Mouse (Mus musculus) G1E (cell line): ENCODE data around the gene Slc5a6. TPM values are rescaled to one million over a fixed set of nuclear protein-coding genes. Genes with fewer than 3 reads are reported as not detected.
A peak's percentile ranks its signal among the peaks of the same experiment; 100 is the strongest.
"Not testable (repeated sequence)": the region's sequence is repeated elsewhere in the genome, so short reads cannot be mapped to it uniquely, and the experiment has no call there.

ENCODE experiments used
- ATAC-seq: 2 replicates; pipeline ENCODE4 v1.8.0; 2016; ENCODE audit warnings: mild to moderate bottlenecking; ENCODE audit not compliant: insufficient number of reproducible peaks, poor library complexity, low FRiP score, severe bottlenecking; ENCODE audit errors: extremely low read depth
- DNase-seq: peaks from one replicate; pipeline ENCODE4 v3.0.0; 2012; ENCODE audit warnings: low spot score
- H3K27me3 ChIP-seq: 2 replicates; pipeline ENCODE4 v1.6.1; 2012; ENCODE audit warnings: mild to moderate bottlenecking, low read length, inconsistent platforms; ENCODE audit not compliant: insufficient read depth
- H3K36me3 ChIP-seq: replicated peaks from 2 replicates; pipeline ENCODE3; 2012; ENCODE audit warnings: mild to moderate bottlenecking, inconsistent platforms
- H3K4me1 ChIP-seq: 2 replicates; pipeline ENCODE4 v1.6.1; 2012; ENCODE audit warnings: low read depth, low read length, inconsistent platforms, mixed read lengths; ENCODE audit not compliant: insufficient read depth
- H3K4me3 ChIP-seq: 2 replicates; pipeline ENCODE4 v1.5.1; 2012; ENCODE audit warnings: low read depth, mild to moderate bottlenecking, inconsistent platforms, low read length, moderate library complexity, mixed read lengths
- H3K9me3 ChIP-seq: replicated peaks from 2 replicates; pipeline ENCODE4 v1.6.1; 2012; ENCODE audit warnings: inconsistent platforms
- CTCF ChIP-seq: IDR thresholded peaks from 2 replicates; pipeline ENCODE4 v1.5.1; 2012; ENCODE audit warnings: low read depth, low read length, inconsistent platforms, mixed read lengths
- GATA1 ChIP-seq: IDR thresholded peaks from 2 replicates; pipeline ENCODE4 v1.6.1; 2012; ENCODE audit warnings: borderline replicate concordance, low read length, inconsistent platforms, mixed read lengths
- GATA2 ChIP-seq: IDR thresholded peaks from 2 replicates; pipeline ENCODE4 v1.6.1; 2012; ENCODE audit warnings: low read depth, low read length, inconsistent platforms, borderline replicate concordance
- POLR2AphosphoS5 ChIP-seq: IDR thresholded peaks from 2 replicates; pipeline ENCODE4 v1.6.1; 2012; ENCODE audit warnings: low read depth, low read length, inconsistent platforms; ENCODE audit not compliant: insufficient replicate concordance
- TAL1 ChIP-seq: conservative IDR thresholded peaks from 2 replicates; pipeline ENCODE4 v1.6.1; 2012; ENCODE audit warnings: low read depth, low read length, inconsistent platforms, mixed read lengths
- polyA plus RNA-seq: library from polyadenylated mRNA; stranded (reverse); fragments of >175 nt; gene quantifications from 2 replicates; pipeline ENCODE4 v1.2.3, GENCODE M21; 2012
- total RNA-seq, 2 experiments: library from RNA; stranded (forward) in 1 of 2; stranded (reverse) in 1 of 2; fragments of 200-1000 nt in 1 of 2; fragments of >200 nt in 1 of 2; fragmentation: Nextera tagmentation in 1 of 2; gene quantifications; 2 replicates each; pipeline ENCODE4 v1.2.3; 2014 to 2017

Slc5a6 gene
- total and polyA plus RNA-seq, 3 experiments: 3.2 to 11.9 (median 5.2) TPM

DNA sequence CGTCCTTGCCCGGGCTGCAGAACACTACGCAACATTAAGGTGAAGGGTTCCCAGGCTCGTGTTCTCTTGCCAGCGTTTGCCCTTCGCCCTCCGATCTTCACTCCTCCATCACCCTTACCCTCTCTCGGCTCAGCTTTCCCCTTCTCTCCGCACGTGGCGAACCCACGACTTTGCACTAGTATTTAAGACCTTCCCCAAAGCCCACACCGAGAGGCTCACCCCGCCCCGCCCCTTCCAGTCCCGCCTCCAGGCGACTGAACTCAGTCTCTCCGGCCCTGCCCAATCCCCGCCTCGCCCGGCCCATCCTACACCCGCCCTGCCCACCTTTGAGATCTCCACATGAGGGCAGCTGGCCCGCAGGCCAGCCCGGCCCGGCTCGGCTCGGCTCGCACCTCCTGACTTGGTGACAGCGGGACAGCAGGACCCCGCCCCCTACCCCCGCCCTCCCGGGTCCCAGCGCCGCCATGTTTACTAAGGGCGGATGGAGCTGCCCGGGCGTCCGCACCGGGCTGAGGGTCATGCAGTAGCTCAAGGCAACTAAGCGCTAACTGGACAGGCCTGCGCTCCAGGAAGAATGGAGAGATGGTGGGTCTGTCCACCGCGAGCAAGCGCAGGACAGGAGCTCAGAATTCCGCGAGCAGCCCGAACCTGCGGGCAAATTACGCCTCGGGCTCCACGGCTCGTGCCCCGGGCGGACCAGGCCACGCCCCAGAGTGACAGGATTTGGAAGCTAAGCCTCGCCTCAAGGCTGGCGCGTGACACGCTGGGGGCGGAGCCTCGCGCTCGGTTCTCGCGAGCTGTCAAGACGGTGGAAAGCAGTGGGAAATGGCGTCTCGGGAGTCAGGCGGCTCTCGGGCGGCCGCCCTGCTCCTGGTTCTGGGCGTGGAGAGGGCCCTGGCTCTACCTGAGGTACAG is 619 bp downstream of the Slc5a6 start, which contains the start of gene Atraid:
Atraid (plus strand) TSS at position 465 of the 915 bp plus-strand sequence.
- peaks cover 37% of the 10 kb centered on the region for H3K4me1 ChIP-seq
- ATAC-seq (peak; percentile 85), DNase-seq (peak; percentile 91)
- H3K36me3 ChIP-seq: peaks cover 39% of the 10 kb centered on the region
- TF ChIP-seq CTCF (no peak), GATA2 (no peak), TAL1 (no peak), POLR2AphosphoS5 (no peak), GATA1 (no peak)
- peak within 1 kb of the TSS; percentile 83 for H3K4me3 ChIP-seq
- H3K27me3 ChIP-seq: no peaks in the 10 kb centered on the region
- no peaks in the 10 kb centered on the region for H3K9me3 ChIP-seq

DNA sequence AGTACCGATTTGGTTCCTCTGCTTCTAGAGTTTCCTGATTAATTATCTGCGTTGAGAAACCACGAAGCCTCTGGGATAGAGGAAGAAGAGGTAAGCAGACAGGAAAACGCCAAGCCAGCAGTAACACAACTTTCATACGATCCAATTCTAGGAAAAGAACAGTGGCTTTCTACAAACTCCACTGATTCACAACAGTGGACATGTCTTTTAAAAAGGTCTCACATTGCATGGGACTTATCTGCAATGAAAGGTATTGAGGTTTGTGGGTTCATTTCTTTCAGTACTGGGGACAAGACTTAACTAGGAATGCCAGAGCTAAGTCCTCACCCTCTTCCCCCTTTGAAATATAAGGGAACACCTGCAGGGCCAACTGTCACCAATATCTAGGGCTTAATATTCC is 1.6 kb downstream of the Slc5a6 start:
- DNase-seq: no peak
- peak overlapping the region; percentile 83; the same call in 1 of the 2 replicates for H3K4me3 ChIP-seq

DNA sequence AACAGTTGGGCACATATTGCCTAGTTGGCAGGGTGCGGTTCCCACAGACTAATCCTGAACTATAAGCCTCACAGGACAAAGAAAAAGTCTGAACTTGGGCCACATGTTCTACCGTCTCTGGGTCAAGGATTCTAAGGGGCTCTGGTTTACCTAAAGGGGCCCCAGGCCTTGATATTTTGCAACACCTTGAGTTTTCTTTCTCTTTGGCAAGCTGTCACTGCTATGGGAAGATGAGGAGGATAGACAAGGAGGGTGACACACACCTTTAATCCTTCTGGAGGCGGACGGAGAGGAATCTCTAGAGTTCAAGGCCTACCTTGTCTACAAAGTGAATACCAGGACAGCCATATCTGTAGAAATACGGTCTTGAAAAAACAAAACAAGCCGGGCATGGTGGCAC is 2.3 kb downstream of the Slc5a6 start:
- Histone ChIP-seq H3K4me3 (no peak overlapping the region; the same call in 1 of the 2 replicates), H3K36me3 (peaks cover 47% of the 10 kb centered on the region), H3K4me1 (peaks cover 33% of the 10 kb centered on the region), H3K9me3 (no peaks in the 10 kb centered on the region), H3K27me3 (no peaks in the 10 kb centered on the region)
- TF ChIP-seq GATA1 (no peak), GATA2 (no peak), CTCF (no peak), TAL1 (no peak), POLR2AphosphoS5 (no peak)
- ATAC-seq: no peak
- DNase-seq: no peak

More for the DNA sequence above, 1.6 kb downstream of the Slc5a6 start:
- peaks cover 33% of the 10 kb centered on the region for H3K4me1 ChIP-seq
- TF ChIP-seq TAL1: no peak
- no peak for TF ChIP-seq GATA2
- TF ChIP-seq POLR2AphosphoS5: no peak
- no peak for TF ChIP-seq GATA1
- no peak for TF ChIP-seq CTCF
- no peak for ATAC-seq
- no peaks in the 10 kb centered on the region for H3K27me3 ChIP-seq
- H3K36me3 ChIP-seq: peaks cover 40% of the 10 kb centered on the region
- no peaks in the 10 kb centered on the region for H3K9me3 ChIP-seq

DNA sequence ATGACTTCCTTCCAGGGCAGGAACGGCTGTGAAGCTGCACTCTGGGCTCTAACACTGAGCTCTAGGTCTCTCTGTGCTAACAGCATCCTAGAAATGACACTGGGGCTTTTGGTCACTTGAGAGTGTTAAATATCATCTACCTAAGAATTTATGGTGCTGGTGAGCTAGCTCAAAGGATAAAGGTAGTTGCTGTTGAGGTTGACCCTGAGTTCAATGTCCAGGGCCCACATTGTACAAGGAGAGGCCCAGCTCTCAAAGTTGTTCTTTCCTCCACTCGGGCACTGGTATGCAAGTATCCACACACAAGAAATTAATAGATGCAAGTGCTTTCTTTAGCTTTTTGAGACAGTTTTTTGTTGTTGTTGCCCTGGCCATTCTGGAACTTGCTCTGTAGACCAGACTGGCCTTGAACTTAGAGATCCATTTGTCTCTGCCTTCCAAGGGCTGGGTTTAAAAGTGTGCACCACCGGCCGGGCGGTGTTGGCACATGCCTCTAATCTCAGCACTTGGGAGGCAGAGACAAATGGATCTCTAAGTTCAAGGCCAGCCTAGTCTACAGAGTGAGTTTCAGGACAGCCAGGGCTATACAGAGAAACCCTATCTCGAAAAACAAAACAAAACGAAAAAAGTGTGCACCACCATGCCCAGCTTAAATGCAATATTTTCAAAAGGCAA is 10.4 kb downstream of the Slc5a6 start:
- Histone ChIP-seq H3K4me1 (peaks cover 5% of the 10 kb centered on the region; the same call in 1 of the 2 replicates), H3K27me3 (no peaks in the 10 kb centered on the region), H3K36me3 (peaks cover 80% of the 10 kb centered on the region), H3K4me3 (no peak overlapping the region), H3K9me3 (no peaks in the 10 kb centered on the region)
- DNase-seq (no peak), ATAC-seq (no peak)
- TF ChIP-seq TAL1 (no peak), CTCF (no peak), GATA2 (no peak)

DNA sequence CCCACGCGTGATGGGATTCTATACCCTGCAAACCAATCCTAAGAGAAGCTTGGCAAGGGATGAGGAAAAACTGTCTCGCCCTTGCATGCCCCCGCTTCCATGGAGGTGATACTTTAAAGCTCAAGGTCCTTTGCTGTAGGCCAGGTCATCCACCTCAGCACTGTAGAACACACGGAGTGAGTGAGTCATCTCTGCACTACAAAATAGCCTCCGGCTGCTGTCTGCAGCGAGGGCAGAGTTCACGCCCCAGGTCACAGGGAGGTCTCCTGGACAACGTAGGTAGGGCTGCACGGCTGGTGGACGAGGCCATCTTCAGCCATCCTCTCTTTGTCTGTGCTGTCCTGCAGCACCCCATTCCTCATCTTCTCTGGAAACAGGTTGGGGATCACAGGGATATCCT is 12.2 kb downstream of the Slc5a6 start:
- ATAC-seq, H3K27me3 ChIP-seq, DNase-seq, H3K4me3 ChIP-seq, H3K9me3 ChIP-seq, H3K4me1 ChIP-seq: not testable (repeated sequence)
- peaks cover 63% of the 10 kb centered on the region for H3K36me3 ChIP-seq

DNA sequence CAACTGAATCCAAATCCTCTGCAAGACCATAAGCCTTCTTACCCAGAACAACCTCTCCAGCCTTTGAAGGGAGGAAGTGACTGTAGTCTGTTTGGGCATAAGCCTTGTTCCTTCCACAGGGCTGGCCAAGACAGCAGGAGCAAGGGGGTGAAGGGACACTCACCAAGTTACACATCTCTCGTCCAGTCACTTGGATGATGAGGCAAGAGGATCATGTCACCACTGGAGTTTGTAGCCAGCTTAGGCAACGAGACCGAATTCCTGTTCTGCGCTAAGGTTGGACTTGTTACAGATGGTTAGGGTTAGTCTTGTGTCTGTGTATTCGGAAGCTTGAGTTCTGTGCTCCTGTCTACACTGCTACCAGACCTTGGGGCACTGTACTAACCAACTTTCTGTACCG is 14.1 kb downstream of the Slc5a6 start:
- H3K9me3 ChIP-seq: no peaks in the 10 kb centered on the region
- peaks cover 4% of the 10 kb centered on the region; the same call in 1 of the 2 replicates for H3K27me3 ChIP-seq
- peaks cover 5% of the 10 kb centered on the region; the same call in 1 of the 2 replicates for H3K4me1 ChIP-seq
- peaks cover 44% of the 10 kb centered on the region for H3K36me3 ChIP-seq
- no peak for ATAC-seq
- DNase-seq: no peak
- no peak overlapping the region for H3K4me3 ChIP-seq
- TF ChIP-seq POLR2AphosphoS5 (no peak), CTCF (no peak), TAL1 (no peak), GATA2 (no peak)
